Mouse (Mus musculus) cortical plate, adult 2 months (tissue): ENCODE results near the gene Dusp5. TPM values are rescaled to one million over a fixed set of nuclear protein-coding genes. Genes with fewer than 3 reads are reported as not detected.
"Not testable (repeated sequence)": the region's sequence is repeated elsewhere in the genome, so short reads cannot be mapped to it uniquely, and the experiment has no call there.

Experiments
- H3K27ac ChIP-seq: fragments of 200-500 bp; 2 replicates; pipeline ENCODE4 v1.5.1; 2012; ENCODE audit warnings: low read length, control low read depth, inconsistent platforms; ENCODE audit not compliant: insufficient read depth
- H3K4me1 ChIP-seq: fragments of 200-500 bp; 2 replicates; pipeline ENCODE4 v1.6.1; 2011; ENCODE audit warnings: low read length; ENCODE audit not compliant: control insufficient read depth, insufficient read depth
- H3K4me3 ChIP-seq: fragments of 200-500 bp; 2 replicates; pipeline ENCODE4 v1.5.1; 2011; ENCODE audit warnings: mild to moderate bottlenecking, low read length, control low read depth; ENCODE audit not compliant: insufficient read depth
- CTCF ChIP-seq: fragments of 200-500 bp; IDR thresholded peaks from 2 replicates; pipeline ENCODE4 v1.5.1; 2011; ENCODE audit warnings: mild to moderate bottlenecking, control low read depth, low read length; ENCODE audit not compliant: insufficient read depth; ENCODE audit errors: extremely low read depth
- POLR2A ChIP-seq: fragments of 200-500 bp; IDR thresholded peaks from 2 replicates; pipeline ENCODE4 v1.6.1; 2011; ENCODE audit warnings: mild to moderate bottlenecking, low read length, control low read depth; ENCODE audit not compliant: insufficient read depth; ENCODE audit errors: extremely low read depth
- polyA plus RNA-seq: library from polyadenylated mRNA; depleted of rRNA; stranded (reverse); fragments of >200 nt; gene quantifications from 2 replicates; pipeline ENCODE4 v1.2.3, GENCODE M21; 2012

Gene Dusp5
- polyA plus RNA-seq, 1 experiment, result 11.8 TPM

- no peak overlapping the region for H3K27ac ChIP-seq
Measured at GRCm38 (mm10) chr19:53493866-53494265, 35.0 kb upstream of the Dusp5 start.

GRCm38 (mm10) chr19:53497910-53498309 lies 31.0 kb upstream of the Dusp5 start:
- Histone ChIP-seq H3K4me1 (peaks cover 3% of the 10 kb centered on the region; the same call in 1 of the 2 replicates), H3K27ac (no peak overlapping the region), H3K4me3 (no peak overlapping the region)
- TF ChIP-seq CTCF, result no peak
- TF ChIP-seq POLR2A, result no peak

More at GRCm38 (mm10) chr19:53493866-53494265, 35.0 kb upstream of the Dusp5 start:
- TF ChIP-seq POLR2A (no peak), CTCF (no peak)
- Histone ChIP-seq H3K4me3 (no peak overlapping the region), H3K4me1 (no peaks in the 10 kb centered on the region)

- H3K27ac ChIP-seq, result no peak overlapping the region
- no peak overlapping the region for H3K4me3 ChIP-seq
- H3K4me1 ChIP-seq, result peaks cover 5% of the 10 kb centered on the region; the same call in 1 of the 2 replicates
- TF ChIP-seq POLR2A (no peak), CTCF (no peak)
Measured at GRCm38 (mm10) chr19:53499049-53499448, 29.9 kb upstream of the Dusp5 start.

- TF ChIP-seq CTCF (no peak), POLR2A (no peak)
- Histone ChIP-seq H3K4me1 (peaks cover 5% of the 10 kb centered on the region; the same call in 1 of the 2 replicates), H3K27ac (no peak overlapping the region), H3K4me3 (no peak overlapping the region)
Measured at GRCm38 (mm10) chr19:53499451-53499940, 29.4 kb upstream of the Dusp5 start.

- TF ChIP-seq CTCF, result no peak
- TF ChIP-seq POLR2A, result no peak
- Histone ChIP-seq H3K27ac (no peak overlapping the region), H3K4me1 (peaks cover 5% of the 10 kb centered on the region; the same call in 1 of the 2 replicates), H3K4me3 (no peak overlapping the region)
Measured at GRCm38 (mm10) chr19:53500298-53501006, 28.5 kb upstream of the Dusp5 start.

- H3K27ac ChIP-seq, H3K4me1 ChIP-seq, H3K4me3 ChIP-seq: not testable (repeated sequence)
Measured at GRCm38 (mm10) chr19:53501239-53501638, 27.7 kb upstream of the Dusp5 start.

- Histone ChIP-seq H3K4me1 (peaks cover 5% of the 10 kb centered on the region; the same call in 1 of the 2 replicates), H3K4me3 (no peak overlapping the region), H3K27ac (no peak overlapping the region)
- TF ChIP-seq POLR2A, result no peak
- no peak for TF ChIP-seq CTCF
Measured at GRCm38 (mm10) chr19:53501765-53502164, 27.1 kb upstream of the Dusp5 start.

- no peak for TF ChIP-seq POLR2A
- TF ChIP-seq CTCF, result no peak
- Histone ChIP-seq H3K4me1 (peaks cover 5% of the 10 kb centered on the region; the same call in 1 of the 2 replicates), H3K27ac (no peak overlapping the region), H3K4me3 (no peak overlapping the region)
Measured at GRCm38 (mm10) chr19:53502891-53503371, 26.0 kb upstream of the Dusp5 start.

GRCm38 (mm10) chr19:53504181-53504580 lies 24.7 kb upstream of the Dusp5 start:
- TF ChIP-seq POLR2A (no peak), CTCF (no peak)
- no peak overlapping the region for H3K4me3 ChIP-seq
- H3K27ac ChIP-seq, result no peak overlapping the region
- H3K4me1 ChIP-seq, result peaks cover 5% of the 10 kb centered on the region; the same call in 1 of the 2 replicates

- no peak overlapping the region for H3K4me3 ChIP-seq
- H3K27ac ChIP-seq, result no peak overlapping the region
- peaks cover 5% of the 10 kb centered on the region; the same call in 1 of the 2 replicates for H3K4me1 ChIP-seq
- TF ChIP-seq POLR2A, result no peak
- no peak for TF ChIP-seq CTCF
Measured at GRCm38 (mm10) chr19:53505728-53506127, 23.2 kb upstream of the Dusp5 start.
